Mouse (Mus musculus) midbrain, embryonic 14.5 days (tissue): ENCODE measurements around the gene Mfsd4a. TPM values are rescaled to one million over a fixed set of nuclear protein-coding genes. Genes with fewer than 3 reads are reported as not detected.

Experiments used
- ATAC-seq: fragments of 200-750 bp; cut with Nextera tagmentation; 2 replicates; pipeline ENCODE4 v1.8.0; 2017; ENCODE audit warnings: moderate number of reproducible peaks, moderate library complexity; ENCODE audit not compliant: low FRiP score, low TSS enrichment
- DNase-seq: peaks from one replicate; pipeline ENCODE4 v3.0.0-alpha.2; 2015
- H3K27ac ChIP-seq: fragments of 300-500 bp; sonication (generic); replicated peaks from 2 replicates; pipeline ENCODE4 v1.5.1; 2014; ENCODE audit warnings: mild to moderate bottlenecking, low read depth, low read length, moderate library complexity
- H3K27me3 ChIP-seq: fragments of 300-500 bp; sonication (generic); 2 replicates; pipeline ENCODE4 v1.6.1; 2014; ENCODE audit warnings: low read length, control low read depth, mixed read lengths; ENCODE audit not compliant: control insufficient read depth, insufficient read depth
- H3K36me3 ChIP-seq: fragments of 300-500 bp; sonication (generic); 2 replicates; pipeline ENCODE4 v1.6.1; 2014; ENCODE audit warnings: low read length, control low read depth; ENCODE audit not compliant: control insufficient read depth, insufficient read depth
- H3K4me1 ChIP-seq: fragments of 300-500 bp; sonication (generic); 2 replicates; pipeline ENCODE4 v1.6.1; 2014; ENCODE audit warnings: mild to moderate bottlenecking, antibody characterized with exemption, low read length, control low read depth; ENCODE audit not compliant: control insufficient read depth, insufficient read depth
- H3K4me2 ChIP-seq: fragments of 300-500 bp; sonication (generic); 2 replicates; pipeline ENCODE4 v1.6.1; 2014; ENCODE audit warnings: mild to moderate bottlenecking, low read length, moderate library complexity
- H3K4me3 ChIP-seq: fragments of 300-500 bp; sonication (generic); replicated peaks from 2 replicates; pipeline ENCODE4 v1.5.1; 2014; ENCODE audit warnings: low read depth, low read length
- H3K9ac ChIP-seq: fragments of 300-500 bp; sonication (generic); replicated peaks from 2 replicates; pipeline ENCODE4 v1.6.1; 2014; ENCODE audit warnings: mild to moderate bottlenecking, low read length, moderate library complexity
- H3K9me3 ChIP-seq: fragments of 300-500 bp; sonication (generic); 2 replicates; pipeline ENCODE4 v1.6.1; 2016; ENCODE audit warnings: low read length, control low read depth, mixed read lengths; ENCODE audit not compliant: control insufficient read depth
- WGBS: fragments of 180-500 bp; shearing (Covaris S2); extraction: QIAGEN DNeasy Blood & Tissue Kit; methylation state at CpG from one replicate; pipeline ENCODE4 v1.1.7; 2014; 5-methylcytosine and 5-hydroxymethylcytosine counted together
- polyA plus RNA-seq: library from polyadenylated mRNA; unstranded; fragments of >200 nt; fragmentation: Nextera tagmentation; extraction: Ambion mirVana; gene quantifications from 2 replicates; pipeline ENCODE4 v1.2.1, GENCODE M21; 2014

Gene Mfsd4a
- polyA plus RNA-seq, 1 experiment from 2014 or later, result 10.2 TPM

DNA sequence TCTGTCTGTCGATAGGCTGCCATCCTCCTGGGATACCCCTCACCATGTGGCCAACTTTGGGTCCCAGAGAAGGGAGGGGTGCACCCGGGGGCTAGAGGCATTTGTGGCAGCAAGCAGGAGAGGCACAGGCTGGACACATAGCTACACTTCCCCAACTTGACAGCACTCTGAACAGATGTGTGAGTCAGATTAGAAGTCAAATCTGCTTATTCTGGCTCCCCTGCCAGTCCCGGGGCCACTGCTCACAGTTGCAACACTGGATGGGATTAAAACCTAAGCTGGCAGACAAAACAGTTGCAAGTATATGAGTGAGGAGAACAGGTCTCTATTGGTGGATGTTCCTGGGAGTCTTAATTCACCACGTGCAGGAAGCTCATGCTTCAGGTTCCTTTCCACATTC lies 31.9 kb upstream of the Mfsd4a start:
- no peak overlapping the region for H3K27ac ChIP-seq
- no peaks in the 10 kb centered on the region for H3K4me1 ChIP-seq
- no peak overlapping the region for H3K4me3 ChIP-seq
- no peak overlapping the region for H3K9ac ChIP-seq
- DNase-seq (no peak), ATAC-seq (no peak)
- 69% methylated on average over 4 of the region's 4 CpGs for WGBS
- no peak overlapping the region for H3K4me2 ChIP-seq
- H3K9me3 ChIP-seq, result no peaks in the 10 kb centered on the region
- H3K27me3 ChIP-seq, result no peaks in the 10 kb centered on the region
- no peaks in the 10 kb centered on the region for H3K36me3 ChIP-seq

DNA sequence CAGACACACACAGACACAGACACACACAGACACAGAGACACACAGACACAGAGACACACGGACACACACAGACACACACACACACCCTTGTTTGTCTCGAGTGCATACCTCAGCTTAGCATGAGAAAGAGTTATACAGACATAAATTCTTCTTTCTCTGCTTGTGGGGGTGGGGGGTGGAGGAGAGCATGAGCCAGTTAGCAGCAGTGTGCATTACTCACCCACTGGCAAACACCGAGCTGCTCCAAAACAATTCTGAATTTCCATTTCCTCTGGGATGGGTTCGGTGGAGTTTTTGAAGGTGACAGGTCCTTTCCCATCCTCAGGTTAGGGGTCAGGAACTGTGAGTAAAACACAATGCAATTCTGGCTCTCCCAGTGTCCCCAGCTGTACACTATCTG lies 31.2 kb upstream of the Mfsd4a start:
- no peaks in the 10 kb centered on the region for H3K36me3 ChIP-seq
- H3K4me1 ChIP-seq, result no peaks in the 10 kb centered on the region
- no peaks in the 10 kb centered on the region for H3K9me3 ChIP-seq
- ATAC-seq, result no peak
- H3K9ac ChIP-seq, result no peak overlapping the region
- H3K4me2 ChIP-seq, result no peak overlapping the region
- DNase-seq, result no peak
- 81% methylated on average over 4 of the region's 4 CpGs for WGBS
- H3K27me3 ChIP-seq, result no peaks in the 10 kb centered on the region
- H3K27ac ChIP-seq, result no peak overlapping the region
- no peak overlapping the region for H3K4me3 ChIP-seq

DNA sequence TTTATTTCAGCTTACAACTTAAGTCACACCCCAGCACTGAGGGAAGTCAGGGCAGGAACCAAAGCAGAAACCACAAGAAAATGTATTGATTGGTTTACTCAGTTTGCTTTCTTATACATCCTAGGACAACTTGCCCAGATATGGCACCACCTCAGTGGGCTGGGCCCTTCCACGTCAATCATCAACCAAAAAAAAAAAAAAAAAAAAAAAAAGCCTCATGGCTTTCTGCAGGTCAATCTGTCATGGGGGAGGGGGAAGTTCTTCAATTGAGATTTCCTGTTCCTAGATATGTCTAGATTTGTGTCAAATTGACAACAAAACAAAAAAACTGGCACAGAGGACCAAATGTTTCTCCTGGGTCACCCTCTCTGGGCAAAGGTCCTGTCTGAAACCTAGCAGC lies 30.2 kb upstream of the Mfsd4a start:
- ATAC-seq, result no peak
- no peaks in the 10 kb centered on the region for H3K36me3 ChIP-seq
- H3K9me3 ChIP-seq, result no peaks in the 10 kb centered on the region
- no peaks in the 10 kb centered on the region for H3K4me1 ChIP-seq
- H3K27me3 ChIP-seq, result no peaks in the 10 kb centered on the region
- H3K27ac ChIP-seq, result no peak overlapping the region
- WGBS, result 67% methylated on average over 1 of the region's 1 CpGs
- DNase-seq, result no peak
- H3K4me3 ChIP-seq, result no peak overlapping the region
- H3K4me2 ChIP-seq, result no peak overlapping the region
- no peak overlapping the region for H3K9ac ChIP-seq

DNA sequence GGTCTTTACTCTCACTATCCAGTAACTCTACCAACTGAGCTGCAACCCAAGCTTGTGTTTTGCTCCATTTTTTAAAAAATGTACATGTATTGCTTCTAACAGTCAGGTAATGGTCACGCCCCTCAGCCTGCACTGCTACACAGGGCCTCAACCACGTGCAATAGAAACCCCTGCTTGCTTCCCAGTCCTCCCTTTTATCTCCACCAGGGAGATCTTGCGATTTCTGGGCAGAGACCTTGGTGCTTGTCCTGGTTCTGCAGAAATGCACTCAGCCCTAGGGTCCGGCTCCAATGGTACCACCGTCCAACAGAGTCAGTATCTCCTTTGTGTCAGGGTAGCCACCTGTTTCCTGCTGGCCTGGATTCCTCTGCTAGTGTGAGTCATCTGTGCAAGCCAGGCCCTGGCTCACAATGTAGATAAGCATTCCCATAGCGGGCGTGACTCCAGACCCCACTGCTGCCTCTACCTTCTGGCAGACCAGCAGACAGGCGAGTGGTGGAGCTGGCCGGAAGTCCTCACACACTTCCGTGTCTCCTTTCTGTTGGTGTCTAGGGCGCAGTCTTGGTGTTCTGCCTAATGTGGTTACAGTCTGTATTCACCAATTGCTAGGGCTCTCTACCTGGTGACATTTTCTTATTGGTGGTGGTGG lies 27.6 kb upstream of the Mfsd4a start:
- ATAC-seq, result no peak
- 87% methylated on average over 11 of the region's 11 CpGs for WGBS

GRCm38 (mm10) chr1:132093269-132093668 lies 25.4 kb upstream of the Mfsd4a start:
- H3K4me2 ChIP-seq, result no peak overlapping the region
- no peak for ATAC-seq

More for the DNA sequence above, 27.6 kb upstream of the Mfsd4a start:
- Histone ChIP-seq H3K36me3 (no peaks in the 10 kb centered on the region), H3K9ac (no peak overlapping the region), H3K4me2 (no peak overlapping the region), H3K4me1 (no peaks in the 10 kb centered on the region), H3K4me3 (no peak overlapping the region), H3K27ac (no peak overlapping the region), H3K9me3 (no peaks in the 10 kb centered on the region), H3K27me3 (no peaks in the 10 kb centered on the region)
- no peak for DNase-seq

GRCm38 (mm10) chr1:132090266-132090665 lies 22.4 kb upstream of the Mfsd4a start:
- no peaks in the 10 kb centered on the region for H3K27me3 ChIP-seq
- H3K9me3 ChIP-seq, result no peaks in the 10 kb centered on the region
- no peaks in the 10 kb centered on the region for H3K4me1 ChIP-seq
- H3K4me3 ChIP-seq, result no peak overlapping the region
- WGBS, result 42% methylated on average over 4 of the region's 4 CpGs
- ATAC-seq, result no peak
- no peaks in the 10 kb centered on the region for H3K36me3 ChIP-seq
- H3K4me2 ChIP-seq, result no peak overlapping the region
- no peak overlapping the region for H3K9ac ChIP-seq
- DNase-seq, result no peak
- no peak overlapping the region for H3K27ac ChIP-seq

More at GRCm38 (mm10) chr1:132093269-132093668, 25.4 kb upstream of the Mfsd4a start:
- Histone ChIP-seq H3K9ac (no peak overlapping the region), H3K27ac (no peak overlapping the region), H3K36me3 (no peaks in the 10 kb centered on the region), H3K4me1 (no peaks in the 10 kb centered on the region), H3K4me3 (no peak overlapping the region), H3K9me3 (no peaks in the 10 kb centered on the region), H3K27me3 (no peaks in the 10 kb centered on the region)
- 93% methylated on average over 4 of the region's 4 CpGs for WGBS
- DNase-seq, result no peak

GRCm38 (mm10) chr1:132089767-132090166 lies 21.9 kb upstream of the Mfsd4a start:
- H3K4me1 ChIP-seq, result no peaks in the 10 kb centered on the region
- no peaks in the 10 kb centered on the region for H3K36me3 ChIP-seq
- no peaks in the 10 kb centered on the region for H3K27me3 ChIP-seq
- no peak overlapping the region for H3K27ac ChIP-seq
- no peaks in the 10 kb centered on the region for H3K9me3 ChIP-seq
- DNase-seq, result no peak
- no peak for ATAC-seq
- no peak overlapping the region for H3K4me3 ChIP-seq
- H3K4me2 ChIP-seq, result no peak overlapping the region
- WGBS, result 79% methylated on average over 6 of the region's 6 CpGs
- H3K9ac ChIP-seq, result no peak overlapping the region

DNA sequence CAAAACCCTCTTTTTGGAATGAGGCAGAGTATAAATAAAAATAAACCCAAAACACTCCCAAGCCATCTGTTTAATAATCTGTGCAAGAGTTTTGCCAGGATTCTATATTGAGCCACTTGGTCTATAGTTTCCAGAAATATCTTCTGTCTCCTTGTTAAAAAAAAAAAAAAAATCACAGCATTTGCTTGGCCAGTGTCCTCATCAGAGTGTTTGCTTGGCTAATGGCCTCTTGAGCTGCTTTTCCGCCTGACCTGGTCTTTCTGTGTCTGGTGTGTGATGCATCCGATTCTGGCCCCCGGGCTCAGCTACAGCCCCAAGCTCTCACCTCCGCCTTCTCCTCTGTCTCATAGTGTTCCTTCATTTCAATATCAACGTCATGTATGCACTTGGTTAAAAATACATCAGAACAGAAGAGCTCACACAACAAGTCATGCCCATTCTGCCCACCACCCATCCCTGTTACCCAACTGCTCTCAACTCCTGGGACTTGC lies 20.4 kb upstream of the Mfsd4a start:
- Histone ChIP-seq H3K4me1 (no peaks in the 10 kb centered on the region), H3K36me3 (no peaks in the 10 kb centered on the region), H3K9ac (no peak overlapping the region), H3K27me3 (no peaks in the 10 kb centered on the region), H3K27ac (no peak overlapping the region), H3K4me3 (no peak overlapping the region), H3K4me2 (no peak overlapping the region), H3K9me3 (0 out of 2 replicates have a peak, but pooled peaks cover 1% of the 10 kb centered on the region)
- 83% methylated on average over 5 of the region's 5 CpGs for WGBS
- no peak for ATAC-seq
- no peak for DNase-seq
